Mouse (Mus musculus) frontal cortex, adult 2 months (tissue): ENCODE results near the gene Trim9. TPM values are rescaled to one million over a fixed set of nuclear protein-coding genes. Genes with fewer than 3 reads are reported as not detected.

ENCODE experiments used
- DNase-seq, 2 experiments: peaks; one replicate each; pipeline ENCODE4 v3.0.0; 2022; ENCODE audit warnings: low spot score in 1 of 2; ENCODE audit errors: extremely low spot score in 1 of 2
- polyA plus RNA-seq: library from polyadenylated mRNA; depleted of rRNA; stranded (reverse); fragments of >200 nt; gene quantifications from 2 replicates; pipeline ENCODE4 v1.2.3, GENCODE M21; 2012

Trim9 gene
- polyA plus RNA-seq, 1 experiment = 226 TPM

GRCm38 (mm10) chr12:70326956-70327355 lies 20.5 kb downstream of the Trim9 start:
- DNase-seq = no peak

- DNase-seq = no peak
Measured at GRCm38 (mm10) chr12:70326393-70326792, 21.0 kb downstream of the Trim9 start.

- DNase-seq = no peak
Measured at GRCm38 (mm10) chr12:70325826-70326225, 21.6 kb downstream of the Trim9 start.

GRCm38 (mm10) chr12:70322790-70323189 lies 24.6 kb downstream of the Trim9 start:
- DNase-seq = no peak

GRCm38 (mm10) chr12:70316147-70316546 lies 31.3 kb downstream of the Trim9 start:
- no peak for DNase-seq

- DNase-seq = peak in 1 of 2 experiments; percentile 67
Measured at GRCm38 (mm10) chr12:70307881-70308280, 39.5 kb downstream of the Trim9 start.

- no peak for DNase-seq
Measured at GRCm38 (mm10) chr12:70307062-70307461, 40.4 kb downstream of the Trim9 start.

- DNase-seq = no peak
Measured at GRCm38 (mm10) chr12:70304014-70304413, 43.4 kb downstream of the Trim9 start.

GRCm38 (mm10) chr12:70303525-70303924 lies 43.9 kb downstream of the Trim9 start:
- no peak for DNase-seq

GRCm38 (mm10) chr12:70302022-70302720 lies 45.2 kb downstream of the Trim9 start:
- DNase-seq = no peak

- no peak for DNase-seq
Measured at GRCm38 (mm10) chr12:70293927-70294684, 53.3 kb downstream of the Trim9 start.

- no peak for DNase-seq
Measured at GRCm38 (mm10) chr12:70293165-70293926, 54.1 kb downstream of the Trim9 start.

GRCm38 (mm10) chr12:70285521-70285920 lies 61.9 kb downstream of the Trim9 start:
- DNase-seq = no peak

GRCm38 (mm10) chr12:70284979-70285378 lies 62.4 kb downstream of the Trim9 start:
- no peak for DNase-seq

GRCm38 (mm10) chr12:70283116-70283731 lies 64.2 kb downstream of the Trim9 start:
- peak; percentile 52 to 66 for DNase-seq

GRCm38 (mm10) chr12:70280930-70281329 lies 66.5 kb downstream of the Trim9 start:
- no peak for DNase-seq

GRCm38 (mm10) chr12:70280381-70280780 lies 67.0 kb downstream of the Trim9 start:
- DNase-seq = no peak

- DNase-seq = no peak
Measured at GRCm38 (mm10) chr12:70277071-70277939, 70.1 kb downstream of the Trim9 start.

- DNase-seq = no peak
Measured at GRCm38 (mm10) chr12:70269724-70270123, 77.7 kb downstream of the Trim9 start.

- no peak for DNase-seq
Measured at GRCm38 (mm10) chr12:70267314-70267713, 80.1 kb downstream of the Trim9 start.
